Mouse (Mus musculus) testis, postnatal 10 days (tissue): ENCODE measurements around the gene Pip5kl1.

ENCODE experiments used
- DNase-seq: peaks from one replicate; pipeline ENCODE4 v3.0.0; 2021; ENCODE audit warnings: low spot score

Gene Pip5kl1

GRCm38 (mm10) chr2:32574497-32574896, at the start of gene Pip5kl1:
Gene Pip5kl1 (plus strand): TSS chr2:32574797.
- no peak for DNase-seq

- no peak for DNase-seq
These were observed 48.8 kb upstream of the Pip5kl1 start for GRCm38 (mm10) chr2:32525816-32526215.

GRCm38 (mm10) chr2:32527468-32527966, 47.1 kb upstream of the Pip5kl1 start:
- no peak for DNase-seq

GRCm38 (mm10) chr2:32528326-32528725, 46.3 kb upstream of the Pip5kl1 start:
- DNase-seq = no peak

- DNase-seq = no peak
These were observed 44.1 kb upstream of the Pip5kl1 start for GRCm38 (mm10) chr2:32530479-32530878.

- DNase-seq = no peak
These were observed 41.4 kb upstream of the Pip5kl1 start for GRCm38 (mm10) chr2:32533163-32533562.

- DNase-seq = no peak
These were observed 40.4 kb upstream of the Pip5kl1 start for GRCm38 (mm10) chr2:32534061-32534732.

GRCm38 (mm10) chr2:32534733-32535471, 39.7 kb upstream of the Pip5kl1 start, which contains the start of gene Fam102a:
Gene Fam102a (plus strand): TSS chr2:32535332.
- peak; percentile 100 for DNase-seq

GRCm38 (mm10) chr2:32535501-32535991, 39.1 kb upstream of the Pip5kl1 start:
- peak; percentile 81 for DNase-seq

GRCm38 (mm10) chr2:32536086-32536633, 38.4 kb upstream of the Pip5kl1 start:
- DNase-seq = peak; percentile 72

- DNase-seq = peak; percentile 68
These were observed 37.8 kb upstream of the Pip5kl1 start for GRCm38 (mm10) chr2:32536634-32537359.

- peak; percentile 62 for DNase-seq
These were observed 37.2 kb upstream of the Pip5kl1 start for GRCm38 (mm10) chr2:32537360-32537905.

GRCm38 (mm10) chr2:32537941-32538340, 36.7 kb upstream of the Pip5kl1 start:
- DNase-seq = no peak

GRCm38 (mm10) chr2:32538461-32538860, 36.1 kb upstream of the Pip5kl1 start:
- no peak for DNase-seq

GRCm38 (mm10) chr2:32539452-32539981, 35.1 kb upstream of the Pip5kl1 start:
- no peak for DNase-seq

GRCm38 (mm10) chr2:32541333-32541908, 33.2 kb upstream of the Pip5kl1 start:
- no peak for DNase-seq

GRCm38 (mm10) chr2:32541986-32542573, 32.5 kb upstream of the Pip5kl1 start:
- DNase-seq = no peak

GRCm38 (mm10) chr2:32543031-32543449, 31.6 kb upstream of the Pip5kl1 start:
- DNase-seq = no peak

- no peak for DNase-seq
These were observed 27.6 kb upstream of the Pip5kl1 start for GRCm38 (mm10) chr2:32546951-32547350.

GRCm38 (mm10) chr2:32547380-32547779, 27.2 kb upstream of the Pip5kl1 start:
- no peak for DNase-seq
